Mouse (Mus musculus) heart, embryonic 14.5 days (tissue): ENCODE measurements around the gene Add2. TPM values are rescaled to one million over a fixed set of nuclear protein-coding genes. Genes with fewer than 3 reads are reported as not detected.

Experiments
- ATAC-seq: fragments of 200-750 bp; cut with Nextera tagmentation; 2 replicates; pipeline ENCODE4 v1.8.0; 2017; ENCODE audit warnings: low read depth, moderate TSS enrichment; ENCODE audit not compliant: insufficient number of reproducible peaks, insufficient read depth, low FRiP score
- H3K27ac ChIP-seq, 2 experiments: fragments of 200-500 bp in 1 of 2; fragments of 300-500 bp in 1 of 2; sonication (generic) in 1 of 2; replicated peaks in 1 of 2; 2 replicates each; pipeline ENCODE4 v1.5.1; 2012 to 2014; ENCODE audit warnings: low read depth in 2 of 2, low read length in 2 of 2, control low read depth in 1 of 2, mild to moderate bottlenecking in 1 of 2, mixed read lengths in 1 of 2; ENCODE audit not compliant: control insufficient read depth in 1 of 2, insufficient read depth in 1 of 2
- H3K27me3 ChIP-seq: fragments of 300-500 bp; sonication (generic); 2 replicates; pipeline ENCODE4 v1.6.1; 2014; ENCODE audit warnings: mild to moderate bottlenecking, low read length, control low read depth; ENCODE audit not compliant: control insufficient read depth, insufficient read depth
- H3K36me3 ChIP-seq: fragments of 300-500 bp; sonication (generic); 2 replicates; pipeline ENCODE4 v1.6.1; 2014; ENCODE audit warnings: mild to moderate bottlenecking, control low read depth, low read length, mixed read lengths; ENCODE audit not compliant: control insufficient read depth, insufficient read depth
- H3K4me1 ChIP-seq, 2 experiments: fragments of 200-500 bp in 1 of 2; fragments of 300-500 bp in 1 of 2; sonication (generic) in 1 of 2; 2 replicates each; pipeline ENCODE4 v1.6.1; 2012 to 2014; ENCODE audit warnings: low read length in 2 of 2, control low read depth in 1 of 2, mixed read lengths in 1 of 2; ENCODE audit not compliant: control insufficient read depth in 2 of 2, insufficient read depth in 2 of 2
- H3K4me2 ChIP-seq: fragments of 300-500 bp; sonication (generic); 2 replicates; pipeline ENCODE4 v1.6.1; 2014; ENCODE audit warnings: mild to moderate bottlenecking, low read length
- H3K4me3 ChIP-seq, 2 experiments: fragments of 200-500 bp in 1 of 2; fragments of 300-500 bp in 1 of 2; sonication (generic) in 1 of 2; 2 replicates each; pipeline ENCODE4 v1.5.1; 2012 to 2014; ENCODE audit warnings: low read length in 2 of 2, mild to moderate bottlenecking in 2 of 2, control low read depth in 1 of 2, low read depth in 1 of 2, moderate library complexity in 1 of 2; ENCODE audit not compliant: control insufficient read depth in 1 of 2, insufficient read depth in 1 of 2
- H3K9ac ChIP-seq: fragments of 300-500 bp; sonication (generic); 2 replicates; pipeline ENCODE4 v1.6.1; 2014; ENCODE audit warnings: mild to moderate bottlenecking, low read length
- H3K9me3 ChIP-seq: fragments of 300-500 bp; sonication (generic); 2 replicates; pipeline ENCODE4 v1.6.1; 2016; ENCODE audit warnings: low read length, control low read depth; ENCODE audit not compliant: control insufficient read depth
- WGBS: fragments of 180-500 bp; shearing (Covaris S2); extraction: QIAGEN DNeasy Blood & Tissue Kit; methylation state at CpG from one replicate; pipeline ENCODE4 v1.1.7; 2014; 5-methylcytosine and 5-hydroxymethylcytosine counted together
- polyA plus RNA-seq: library from polyadenylated mRNA; unstranded; fragments of >200 nt; fragmentation: Nextera tagmentation; extraction: Ambion mirVana; gene quantifications from 2 replicates; pipeline ENCODE4 v1.2.1, GENCODE M21; 2014

Add2 gene
- polyA plus RNA-seq, 1 experiment from 2014 or later, result 2.3 TPM

DNA sequence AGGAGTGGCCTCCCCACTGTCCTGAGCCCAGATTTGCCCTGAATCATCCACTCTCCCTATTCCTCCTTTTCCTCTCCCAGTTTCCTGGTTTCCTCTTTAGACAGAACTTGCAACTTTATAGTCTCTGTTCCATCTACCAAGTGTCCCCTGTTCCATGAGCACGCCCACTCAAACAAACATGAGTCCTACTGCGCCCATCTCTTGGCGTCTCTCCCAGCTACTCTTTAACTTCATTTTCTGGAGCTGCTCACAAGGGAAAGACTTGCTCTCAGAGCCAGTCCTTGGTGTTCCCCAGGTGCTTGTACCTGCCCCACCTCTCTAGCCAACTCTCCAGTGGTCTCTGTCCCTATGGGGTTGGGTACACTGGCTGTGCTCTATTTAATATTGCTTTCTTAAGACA lies 87.4 kb downstream of the Add2 start:
- ATAC-seq, result no peak
- Histone ChIP-seq H3K4me2 (no peak overlapping the region), H3K4me3 (no peak overlapping the region), H3K9ac (no peak overlapping the region), H3K9me3 (no peaks in the 10 kb centered on the region), H3K36me3 (no peaks in the 10 kb centered on the region), H3K27ac (no peak overlapping the region), H3K27me3 (no peaks in the 10 kb centered on the region), H3K4me1 (no peaks in the 10 kb centered on the region)
- 78% methylated on average over 3 of the region's 3 CpGs for WGBS

DNA sequence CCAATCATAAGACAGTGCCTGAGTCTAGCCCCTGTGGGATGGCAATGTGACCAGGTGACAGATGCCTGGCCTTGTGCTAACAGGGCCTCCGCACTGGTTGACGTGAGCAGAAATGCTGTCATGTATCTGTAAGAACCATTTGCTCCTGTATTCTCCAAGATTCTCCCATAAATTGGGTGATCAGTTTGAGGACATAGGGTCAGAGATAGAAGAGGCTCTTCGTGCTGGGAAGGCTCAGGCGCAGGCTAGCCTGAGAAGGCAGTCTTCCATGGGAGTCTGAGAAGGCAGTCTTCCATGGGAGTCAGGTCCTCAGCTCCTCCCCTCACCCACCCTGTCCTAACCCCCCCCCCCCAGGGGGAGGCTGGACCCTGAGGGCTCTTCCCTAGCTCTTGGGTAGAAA lies 94.6 kb downstream of the Add2 start:
- Histone ChIP-seq H3K36me3 (no peaks in the 10 kb centered on the region), H3K4me1 (no peaks in the 10 kb centered on the region), H3K9ac (no peak overlapping the region), H3K4me3 (no peak overlapping the region), H3K4me2 (no peak overlapping the region), H3K27me3 (no peaks in the 10 kb centered on the region), H3K27ac (no peak overlapping the region), H3K9me3 (no peaks in the 10 kb centered on the region)
- 85% methylated on average over 4 of the region's 4 CpGs for WGBS
- no peak for ATAC-seq

GRCm38 (mm10) chr6:86125761-86126160 lies 97.3 kb downstream of the Add2 start:
- no peaks in the 10 kb centered on the region for H3K4me1 ChIP-seq
- no peak overlapping the region for H3K4me2 ChIP-seq
- H3K9me3 ChIP-seq, result no peaks in the 10 kb centered on the region
- no peaks in the 10 kb centered on the region for H3K27me3 ChIP-seq
- ATAC-seq, result no peak
- 71% methylated on average over 4 of the region's 4 CpGs for WGBS
- H3K4me3 ChIP-seq, result no peak overlapping the region
- no peak overlapping the region for H3K9ac ChIP-seq
- no peaks in the 10 kb centered on the region for H3K36me3 ChIP-seq
- no peak overlapping the region for H3K27ac ChIP-seq

DNA sequence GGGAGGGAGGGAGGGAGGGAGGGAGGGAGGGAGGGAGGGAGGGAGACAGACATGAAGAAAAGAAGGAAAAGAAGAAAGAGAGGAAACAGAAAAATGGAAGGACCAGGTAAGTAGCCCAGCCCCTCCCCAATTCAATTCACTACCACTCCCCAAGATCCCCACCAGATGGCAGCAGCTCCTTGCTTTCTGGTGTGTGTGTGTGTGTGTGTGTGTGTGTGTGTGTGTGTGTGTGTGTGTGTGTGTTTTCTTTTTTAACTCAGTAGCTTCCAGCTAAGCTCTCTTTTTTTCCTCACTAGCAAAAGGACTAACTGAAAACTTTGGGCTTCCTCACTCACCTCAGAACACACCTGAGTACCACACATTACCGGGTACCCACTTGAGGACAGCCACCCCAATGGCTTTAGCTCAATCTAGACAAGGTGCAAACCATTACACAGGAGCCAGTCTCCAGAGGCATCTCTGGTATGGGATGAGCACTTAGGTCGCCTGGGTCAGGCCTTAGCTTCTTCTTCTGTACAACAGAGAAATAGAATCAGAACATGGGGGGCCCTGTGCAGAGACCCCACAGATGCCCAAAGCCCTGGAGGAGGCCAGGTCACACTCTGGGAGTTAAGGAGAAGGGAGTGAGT lies 98.6 kb downstream of the Add2 start:
- WGBS, result 51% methylated on average over 2 of the region's 2 CpGs
- H3K27ac ChIP-seq, result no peak overlapping the region
- ATAC-seq, result no peak
- no peak overlapping the region for H3K4me2 ChIP-seq
- H3K4me3 ChIP-seq, result no peak overlapping the region
- no peaks in the 10 kb centered on the region for H3K9me3 ChIP-seq
- no peaks in the 10 kb centered on the region for H3K27me3 ChIP-seq
- no peaks in the 10 kb centered on the region for H3K4me1 ChIP-seq
- H3K9ac ChIP-seq, result no peak overlapping the region
- no peaks in the 10 kb centered on the region for H3K36me3 ChIP-seq

GRCm38 (mm10) chr6:86128504-86128903 lies 100.0 kb downstream of the Add2 start:
- H3K4me1 ChIP-seq, result no peaks in the 10 kb centered on the region
- H3K4me3 ChIP-seq, result no peak overlapping the region
- WGBS, result 59% methylated on average over 4 of the region's 4 CpGs
- no peaks in the 10 kb centered on the region for H3K9me3 ChIP-seq
- 0 out of 2 replicates have a peak, but pooled peaks have one; percentile 35 for ATAC-seq
- H3K27ac ChIP-seq, result no peak overlapping the region
- H3K27me3 ChIP-seq, result no peaks in the 10 kb centered on the region
- no peak overlapping the region for H3K4me2 ChIP-seq
- H3K9ac ChIP-seq, result no peak overlapping the region
- H3K36me3 ChIP-seq, result no peaks in the 10 kb centered on the region

GRCm38 (mm10) chr6:86129872-86130498 lies 101.5 kb downstream of the Add2 start:
- Histone ChIP-seq H3K4me3 (no peak overlapping the region), H3K27ac (no peak overlapping the region), H3K36me3 (no peaks in the 10 kb centered on the region), H3K4me2 (no peak overlapping the region), H3K9me3 (no peaks in the 10 kb centered on the region), H3K9ac (no peak overlapping the region), H3K4me1 (no peaks in the 10 kb centered on the region), H3K27me3 (no peaks in the 10 kb centered on the region)
- ATAC-seq, result no peak
- 42% methylated on average over 9 of the region's 9 CpGs for WGBS

- ATAC-seq, result no peak
- Histone ChIP-seq H3K4me2 (no peak overlapping the region), H3K27me3 (no peaks in the 10 kb centered on the region), H3K27ac (no peak overlapping the region), H3K9ac (no peak overlapping the region), H3K9me3 (0 out of 2 replicates have a peak, but pooled peaks cover 3% of the 10 kb centered on the region), H3K4me1 (no peaks in the 10 kb centered on the region), H3K36me3 (no peaks in the 10 kb centered on the region), H3K4me3 (no peak overlapping the region)
- WGBS, result 61% methylated on average over 1 of the region's 1 CpGs
Observed at GRCm38 (mm10) chr6:86133882-86134281, 105.4 kb downstream of the Add2 start.

GRCm38 (mm10) chr6:86136206-86136605 lies 107.7 kb downstream of the Add2 start:
- Histone ChIP-seq H3K36me3 (no peaks in the 10 kb centered on the region), H3K9ac (no peak overlapping the region), H3K27ac (no peak overlapping the region), H3K9me3 (0 out of 2 replicates have a peak, but pooled peaks cover 3% of the 10 kb centered on the region), H3K4me1 (no peaks in the 10 kb centered on the region), H3K4me2 (no peak overlapping the region), H3K4me3 (no peak overlapping the region), H3K27me3 (no peaks in the 10 kb centered on the region)
- no peak for ATAC-seq
- WGBS, result 85% methylated on average over 3 of the region's 3 CpGs
